Mouse (Mus musculus): ENCODE results near the gene Ankrd54. TPM values are rescaled to one million over a fixed set of nuclear protein-coding genes. Genes with fewer than 3 reads are reported as not detected.

The Ankrd54 gene
- 9.9 TPM for polyA plus RNA-seq (2015; fragmentation: Illumina TruSeq; extraction: RNeasy Lipid Tissue Mini Kit (QIAGEN cat#74804); ENCODE audit: insufficient read depth, low read depth, low replicate concordance)

GRCm38 (mm10) chr15:79062376-79063159 is at the start of gene Ankrd54:
Gene Ankrd54 (minus strand): TSS chr15:79062893.

GRCm38 (mm10) chr15:79108421-79109320 is 46.0 kb upstream of the Ankrd54 start, which contains the start of gene Micall1:
Gene Micall1 (plus strand): TSS chr15:79108898.

GRCm38 (mm10) chr15:79074913-79075532 is 12.3 kb upstream of the Ankrd54 start, which contains the start of gene Eif3l:
Gene Eif3l (plus strand): TSS chr15:79075179.

GRCm38 (mm10) chr15:79041585-79041984 is 21.1 kb downstream of the Ankrd54 start, which contains the start of gene Galr3:
Gene Galr3 (plus strand): TSS chr15:79041885.

GRCm38 (mm10) chr15:79028237-79028738 is 34.4 kb downstream of the Ankrd54 start, which contains the start of gene H1f0:
Gene H1f0 (plus strand): TSS chr15:79028450.

Other genes with a start within 250 kb of the Ankrd54 start
- gene Cdc42ep1, start 220.3 kb downstream of the Ankrd54 start, polyA plus RNA-seq (2015; fragmentation: Illumina TruSeq; extraction: RNeasy Lipid Tissue Mini Kit (QIAGEN cat#74804); ENCODE audit: insufficient read depth, low read depth, low replicate concordance), result 26.1 TPM
- gene Lgals2, start 207.4 kb downstream of the Ankrd54 start, polyA plus RNA-seq (2015; fragmentation: Illumina TruSeq; extraction: RNeasy Lipid Tissue Mini Kit (QIAGEN cat#74804); ENCODE audit: insufficient read depth, low read depth, low replicate concordance), result 2.3 TPM
- 14.9 TPM for gene Gga1, start 185.7 kb downstream of the Ankrd54 start, polyA plus RNA-seq (2015; fragmentation: Illumina TruSeq; extraction: RNeasy Lipid Tissue Mini Kit (QIAGEN cat#74804); ENCODE audit: insufficient read depth, low read depth, low replicate concordance)
- gene Gm49510, start 163.2 kb downstream of the Ankrd54 start, polyA plus RNA-seq (2015; fragmentation: Illumina TruSeq; extraction: RNeasy Lipid Tissue Mini Kit (QIAGEN cat#74804); ENCODE audit: insufficient read depth, low read depth, low replicate concordance), result not detected
- gene Sh3bp1, start 163.1 kb downstream of the Ankrd54 start, polyA plus RNA-seq (2015; fragmentation: Illumina TruSeq; extraction: RNeasy Lipid Tissue Mini Kit (QIAGEN cat#74804); ENCODE audit: insufficient read depth, low read depth, low replicate concordance), result 4.2 TPM
- gene Pdxp, start 149.0 kb downstream of the Ankrd54 start, polyA plus RNA-seq (2015; fragmentation: Illumina TruSeq; extraction: RNeasy Lipid Tissue Mini Kit (QIAGEN cat#74804); ENCODE audit: insufficient read depth, low read depth, low replicate concordance), result 0.81 TPM
- 163 TPM for gene Lgals1, start 136.2 kb downstream of the Ankrd54 start, polyA plus RNA-seq (2015; fragmentation: Illumina TruSeq; extraction: RNeasy Lipid Tissue Mini Kit (QIAGEN cat#74804); ENCODE audit: insufficient read depth, low read depth, low replicate concordance)
- 14.1 TPM for gene Nol12, start 128.0 kb downstream of the Ankrd54 start, polyA plus RNA-seq (2015; fragmentation: Illumina TruSeq; extraction: RNeasy Lipid Tissue Mini Kit (QIAGEN cat#74804); ENCODE audit: insufficient read depth, low read depth, low replicate concordance)
- 12.3 TPM for gene Triobp, start 115.2 kb downstream of the Ankrd54 start, polyA plus RNA-seq (2015; fragmentation: Illumina TruSeq; extraction: RNeasy Lipid Tissue Mini Kit (QIAGEN cat#74804); ENCODE audit: insufficient read depth, low read depth, low replicate concordance)
- 47.5 TPM for gene H1f0, start 34.4 kb downstream of the Ankrd54 start, polyA plus RNA-seq (2015; fragmentation: Illumina TruSeq; extraction: RNeasy Lipid Tissue Mini Kit (QIAGEN cat#74804); ENCODE audit: insufficient read depth, low read depth, low replicate concordance)
- 1.4 TPM for gene Galr3, start 21.0 kb downstream of the Ankrd54 start, polyA plus RNA-seq (2015; fragmentation: Illumina TruSeq; extraction: RNeasy Lipid Tissue Mini Kit (QIAGEN cat#74804); ENCODE audit: insufficient read depth, low read depth, low replicate concordance)
- 26.9 TPM for gene Eif3l, start 12.3 kb upstream of the Ankrd54 start, polyA plus RNA-seq (2015; fragmentation: Illumina TruSeq; extraction: RNeasy Lipid Tissue Mini Kit (QIAGEN cat#74804); ENCODE audit: insufficient read depth, low read depth, low replicate concordance)
- gene Micall1, start 46.0 kb upstream of the Ankrd54 start, polyA plus RNA-seq (2015; fragmentation: Illumina TruSeq; extraction: RNeasy Lipid Tissue Mini Kit (QIAGEN cat#74804); ENCODE audit: insufficient read depth, low read depth, low replicate concordance), result 10.6 TPM
- 30.2 TPM for gene Polr2f, start 78.1 kb upstream of the Ankrd54 start, polyA plus RNA-seq (2015; fragmentation: Illumina TruSeq; extraction: RNeasy Lipid Tissue Mini Kit (QIAGEN cat#74804); ENCODE audit: insufficient read depth, low read depth, low replicate concordance)
- gene 1700088E04Rik, start 78.4 kb upstream of the Ankrd54 start, polyA plus RNA-seq (2015; fragmentation: Illumina TruSeq; extraction: RNeasy Lipid Tissue Mini Kit (QIAGEN cat#74804); ENCODE audit: insufficient read depth, low read depth, low replicate concordance), result 5.4 TPM
- 1.2 TPM for gene Sox10, start 102.3 kb upstream of the Ankrd54 start, polyA plus RNA-seq (2015; fragmentation: Illumina TruSeq; extraction: RNeasy Lipid Tissue Mini Kit (QIAGEN cat#74804); ENCODE audit: insufficient read depth, low read depth, low replicate concordance)
- 31.6 TPM for gene Pick1, start 166.3 kb upstream of the Ankrd54 start, polyA plus RNA-seq (2015; fragmentation: Illumina TruSeq; extraction: RNeasy Lipid Tissue Mini Kit (QIAGEN cat#74804); ENCODE audit: insufficient read depth, low read depth, low replicate concordance)
- gene Gm49486, start 166.5 kb upstream of the Ankrd54 start, polyA plus RNA-seq (2015; fragmentation: Illumina TruSeq; extraction: RNeasy Lipid Tissue Mini Kit (QIAGEN cat#74804); ENCODE audit: insufficient read depth, low read depth, low replicate concordance), result 1.4 TPM
- not detected for gene Slc16a8, start 191.9 kb upstream of the Ankrd54 start, polyA plus RNA-seq (2015; fragmentation: Illumina TruSeq; extraction: RNeasy Lipid Tissue Mini Kit (QIAGEN cat#74804); ENCODE audit: insufficient read depth, low read depth, low replicate concordance)
- 0.39 TPM for gene Baiap2l2, start 222.6 kb upstream of the Ankrd54 start, polyA plus RNA-seq (2015; fragmentation: Illumina TruSeq; extraction: RNeasy Lipid Tissue Mini Kit (QIAGEN cat#74804); ENCODE audit: insufficient read depth, low read depth, low replicate concordance)